Mouse (Mus musculus) monocyte, adult 2 months (primary cell): ENCODE measurements around the gene Pcsk2.

Source experiments
- DNase-seq, 2 experiments: peaks; one replicate each; pipeline ENCODE4 v3.0.0; 2022; ENCODE audit warnings: low spot score in 2 of 2, low read depth in 1 of 2

Pcsk2 gene

GRCm38 (mm10) chr2:143545758-143546246 is at the start of gene Pcsk2:
Gene Pcsk2, plus strand, starts transcription at chr2:143546156.
- DNase-seq, result no peak

- DNase-seq, result no peak
These were observed 45.1 kb upstream of the Pcsk2 start for GRCm38 (mm10) chr2:143500845-143501244.

- DNase-seq, result no peak
These were observed 44.2 kb upstream of the Pcsk2 start for GRCm38 (mm10) chr2:143501760-143502159.

GRCm38 (mm10) chr2:143502203-143502602 is 43.8 kb upstream of the Pcsk2 start:
- DNase-seq, result no peak

- no peak for DNase-seq
These were observed 9.5 kb upstream of the Pcsk2 start for GRCm38 (mm10) chr2:143536485-143536884.

GRCm38 (mm10) chr2:143545299-143545751 is 631 bp upstream of the Pcsk2 start:
- no peak for DNase-seq

- DNase-seq, result no peak
These were observed 656 bp downstream of the Pcsk2 start for GRCm38 (mm10) chr2:143546412-143547211.

GRCm38 (mm10) chr2:143547251-143548090 is 1.5 kb downstream of the Pcsk2 start:
- no peak for DNase-seq

GRCm38 (mm10) chr2:143560384-143560783 is 14.4 kb downstream of the Pcsk2 start:
- DNase-seq, result no peak

GRCm38 (mm10) chr2:143565062-143565461 is 19.1 kb downstream of the Pcsk2 start:
- DNase-seq, result no peak

GRCm38 (mm10) chr2:143565961-143566360 is 20.0 kb downstream of the Pcsk2 start:
- DNase-seq, result no peak

GRCm38 (mm10) chr2:143585341-143585740 is 39.4 kb downstream of the Pcsk2 start:
- no peak for DNase-seq

GRCm38 (mm10) chr2:143590398-143590797 is 44.4 kb downstream of the Pcsk2 start:
- no peak for DNase-seq

- DNase-seq, result no peak
These were observed 57.1 kb downstream of the Pcsk2 start for GRCm38 (mm10) chr2:143603071-143603470.

GRCm38 (mm10) chr2:143603871-143604512 is 58.0 kb downstream of the Pcsk2 start:
- DNase-seq, result no peak

- DNase-seq, result no peak
These were observed 64.7 kb downstream of the Pcsk2 start for GRCm38 (mm10) chr2:143610355-143611331.

GRCm38 (mm10) chr2:143613466-143613865 is 67.5 kb downstream of the Pcsk2 start:
- DNase-seq, result no peak

- DNase-seq, result no peak
These were observed 68.8 kb downstream of the Pcsk2 start for GRCm38 (mm10) chr2:143614775-143615174.

GRCm38 (mm10) chr2:143620916-143621315 is 75.0 kb downstream of the Pcsk2 start:
- DNase-seq, result no peak

- DNase-seq, result no peak
These were observed 78.0 kb downstream of the Pcsk2 start for GRCm38 (mm10) chr2:143623916-143624315.
